18 mouse cellular contexts compared by ENCODE assay signal in the genomic region with DNA sequence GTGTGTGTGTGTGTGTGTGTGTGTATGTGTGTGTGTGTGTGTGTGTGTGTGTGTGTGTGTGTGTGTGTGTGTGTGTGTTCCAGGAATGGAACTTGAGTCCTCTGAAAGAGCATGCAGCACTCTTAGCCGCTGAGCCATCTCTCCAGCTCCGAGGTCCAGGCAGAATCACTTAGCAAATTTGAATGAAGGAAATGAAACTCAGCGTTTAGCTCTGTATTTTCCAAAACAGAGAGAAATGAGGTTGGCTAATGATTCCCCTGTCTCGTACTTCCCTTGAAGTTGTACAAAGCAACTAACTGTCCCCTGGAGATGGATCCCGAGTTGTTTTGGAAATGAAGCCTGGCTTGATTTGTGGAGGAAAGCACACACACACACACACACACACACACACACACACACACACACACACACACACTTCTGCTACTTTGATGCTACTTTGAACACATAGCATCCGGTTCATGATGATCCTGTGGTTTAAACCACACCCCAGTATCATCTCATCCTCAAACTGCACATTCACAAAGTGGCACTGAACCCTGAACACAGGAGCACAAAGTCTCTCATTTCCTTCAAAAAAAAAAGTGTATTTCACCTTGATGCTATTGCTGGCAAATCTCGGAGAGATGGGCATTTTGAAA.
DNase-seq lines count a peak whose midpoint lies in the region; ATAC-seq and TF ChIP-seq lines count a peak whose summit lies in the region.
"Had no signal": no experiment of that assay in that cellular context is flagged by ENCODE, and none has a peak within 500 bp of the region (broad histone marks: within the 10 kb centered on the region; RNA-seq: fewer than 3 reads in every experiment).

No protein-coding gene starts in this region.

- no peaks in the 10 kb centered on the region for H3K36me3 ChIP-seq in hindbrain, embryonic 10.5 days
- H3K36me3 ChIP-seq in hindbrain, postnatal 0 days (ENCODE audit: insufficient read depth, low read length) = no peaks in the 10 kb centered on the region
- no peaks in the 10 kb centered on the region for H3K36me3 ChIP-seq in forebrain, postnatal 0 days (ENCODE audit: insufficient read depth)
- H3K36me3 ChIP-seq: heart, embryonic 15.5 days; hindbrain, embryonic 15.5 days; limb, embryonic 12.5 days; liver, embryonic 13.5 days; lung, embryonic 15.5 days had no signal

- ATAC-seq in hindbrain, postnatal 0 days = no peak
- ATAC-seq in forebrain, postnatal 0 days = peak; percentile 32; the same call in 1 of the 2 replicates

- H3K9ac ChIP-seq in hindbrain, postnatal 0 days (replicated peaks; ENCODE audit: low read length) = no peak overlapping the region
- no peak overlapping the region for H3K9ac ChIP-seq in forebrain, postnatal 0 days
- H3K9ac ChIP-seq: heart, embryonic 15.5 days; hindbrain, embryonic 15.5 days; limb, embryonic 12.5 days; liver, embryonic 13.5 days; lung, embryonic 15.5 days had no signal

- no peak overlapping the region for H3K4me3 ChIP-seq in hindbrain, embryonic 10.5 days
- H3K4me3 ChIP-seq in hindbrain, postnatal 0 days (ENCODE audit: low read length) = no peak overlapping the region
- H3K4me3 ChIP-seq in forebrain, postnatal 0 days (ENCODE audit: low read depth, low read length) = no peak overlapping the region
- H3K4me3 ChIP-seq: heart, embryonic 15.5 days; hindbrain, embryonic 15.5 days; limb, embryonic 12.5 days; liver, embryonic 13.5 days; lung, embryonic 15.5 days had no signal

- DNase-seq in hindbrain, embryonic 10.5 days (ENCODE audit: low spot score) = peak; percentile 16
- no peak for DNase-seq in hindbrain, postnatal 0 days (ENCODE audit: low spot score)
- peak; percentile 5 for DNase-seq in thymus, postnatal 0 days (ENCODE audit: low spot score)
- DNase-seq in thymus, postnatal 10 days (ENCODE audit: low spot score in 2 of 2) = no peak
- no peak for DNase-seq in forebrain, postnatal 0 days
- no peak for DNase-seq in gastrocnemius, postnatal 4 days (ENCODE audit: low spot score in 2 of 2)
- no peak for DNase-seq in yolk sac, embryonic 10.5 days (ENCODE audit: low spot score)
- DNase-seq: adrenal gland, postnatal 10 days; cerebellum, adult 18-20 months; kidney, adult 2 months; kidney, postnatal 25 days; liver, embryonic 13.5 days; spleen, adult 18-20 months; thymus, adult 18-20 months had no signal

- peak overlapping the region; percentile 82 for H3K27ac ChIP-seq in hindbrain, embryonic 10.5 days
- H3K27ac ChIP-seq in hindbrain, postnatal 0 days = no peak overlapping the region
- no peak overlapping the region for H3K27ac ChIP-seq in forebrain, postnatal 0 days (ENCODE audit: low read depth, low read length)
- H3K27ac ChIP-seq: heart, embryonic 15.5 days; hindbrain, embryonic 15.5 days; limb, embryonic 12.5 days; liver, embryonic 13.5 days; lung, embryonic 15.5 days had no signal

- 58% methylated on average over 7 of the region's 7 CpGs for WGBS in hindbrain, embryonic 10.5 days
- WGBS in hindbrain, postnatal 0 days = 26% methylated on average over 7 of the region's 7 CpGs
- 34% methylated on average over 7 of the region's 7 CpGs for WGBS in forebrain, postnatal 0 days

- H3K4me2 ChIP-seq in hindbrain, postnatal 0 days (ENCODE audit: low read depth, low read length) = no peak overlapping the region
- H3K4me2 ChIP-seq in forebrain, postnatal 0 days (ENCODE audit: low read depth) = no peak overlapping the region
- H3K4me2 ChIP-seq: heart, embryonic 15.5 days; hindbrain, embryonic 15.5 days; limb, embryonic 12.5 days; liver, embryonic 13.5 days; lung, embryonic 15.5 days had no signal

- TF ChIP-seq CTCF in hindbrain, postnatal 0 days (IDR thresholded peaks at IDR 0.05; ENCODE audit: low read depth) = no peak
- no peak for TF ChIP-seq CTCF in forebrain, postnatal 0 days (IDR thresholded peaks at IDR 0.05; ENCODE audit: low read depth)

- H3K4me1 ChIP-seq in hindbrain, embryonic 10.5 days (replicated peaks) = peaks cover 33% of the 10 kb centered on the region
- H3K4me1 ChIP-seq in hindbrain, postnatal 0 days (ENCODE audit: insufficient read depth, low read length) = no peaks in the 10 kb centered on the region
- H3K4me1 ChIP-seq in forebrain, postnatal 0 days (ENCODE audit: insufficient read depth) = no peaks in the 10 kb centered on the region
- H3K4me1 ChIP-seq: heart, embryonic 15.5 days; liver, embryonic 13.5 days; lung, embryonic 15.5 days had no signal

- H3K9me3 ChIP-seq in hindbrain, embryonic 10.5 days = 0 out of 2 replicates have a peak, but pooled peaks cover 2% of the 10 kb centered on the region
- H3K9me3 ChIP-seq in hindbrain, postnatal 0 days (ENCODE audit: low read length) = no peaks in the 10 kb centered on the region
- no peaks in the 10 kb centered on the region for H3K9me3 ChIP-seq in forebrain, postnatal 0 days (ENCODE audit: low read length)
- H3K9me3 ChIP-seq: heart, embryonic 15.5 days; hindbrain, embryonic 15.5 days; limb, embryonic 12.5 days; liver, embryonic 13.5 days; lung, embryonic 15.5 days had no signal

- H3K27me3 ChIP-seq in hindbrain, embryonic 10.5 days (ENCODE audit: insufficient read depth, poor library complexity, severe bottlenecking) = no peaks in the 10 kb centered on the region
- no peaks in the 10 kb centered on the region for H3K27me3 ChIP-seq in hindbrain, postnatal 0 days (ENCODE audit: insufficient read depth, low read length)
- H3K27me3 ChIP-seq in forebrain, postnatal 0 days (ENCODE audit: insufficient read depth, low read length) = no peaks in the 10 kb centered on the region
- H3K27me3 ChIP-seq: heart, embryonic 15.5 days; hindbrain, embryonic 15.5 days; limb, embryonic 12.5 days; liver, embryonic 13.5 days; lung, embryonic 15.5 days had no signal

Comparison
In these comparisons a context has a peak if more than half of its experiments do, and no peak if none do; other contexts are left out.
1. DNase-seq: peak in hindbrain, embryonic 10.5 days (single experiment) and thymus, postnatal 0 days (single experiment); none in hindbrain, postnatal 0 days (single experiment), thymus, postnatal 10 days (0 of 2), forebrain, postnatal 0 days (single experiment), gastrocnemius, postnatal 4 days (0 of 2) and yolk sac, embryonic 10.5 days (single experiment).